Mouse (Mus musculus): ENCODE results near the gene Epha1.

Gene Epha1

DNA sequence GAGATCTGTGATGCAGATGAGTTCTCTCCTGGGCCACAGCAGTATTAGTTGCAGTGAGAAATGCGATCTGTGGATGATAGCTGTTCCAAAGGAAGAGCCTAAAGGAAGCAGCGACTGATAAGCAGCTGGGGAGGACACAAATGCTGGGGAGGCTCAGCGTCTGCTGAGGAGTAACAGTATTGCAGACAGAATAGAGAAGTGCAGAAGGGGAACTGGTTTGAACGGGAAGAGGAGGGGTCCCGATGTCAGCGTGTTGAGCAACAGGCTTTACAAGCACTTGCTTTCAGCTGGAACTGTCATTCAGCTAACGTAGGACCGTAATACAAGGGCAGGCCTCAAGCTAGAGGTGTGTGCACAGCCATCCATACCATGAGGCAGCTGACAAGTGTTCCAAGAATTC lies 19.9 kb downstream of the Epha1 start:
- DNase-seq, result no peak

DNA sequence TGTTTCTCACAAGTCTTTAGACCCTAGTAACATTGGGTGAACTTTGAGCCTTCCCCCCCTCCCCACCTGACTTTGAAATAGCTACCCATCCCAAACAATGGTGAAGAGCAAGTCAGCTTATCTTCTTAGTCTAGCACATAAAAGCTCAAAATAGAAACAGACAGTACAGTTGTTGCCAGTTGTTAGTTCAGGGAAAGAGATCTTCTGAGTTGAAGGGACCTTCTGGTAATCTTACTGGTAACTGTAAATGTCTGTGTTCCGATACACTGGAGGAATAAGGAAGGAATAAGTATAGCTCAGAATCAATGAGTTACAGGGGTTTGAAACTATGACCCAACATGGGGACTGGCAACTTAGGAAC lies 20.6 kb downstream of the Epha1 start:
- DNase-seq, result no peak

DNA sequence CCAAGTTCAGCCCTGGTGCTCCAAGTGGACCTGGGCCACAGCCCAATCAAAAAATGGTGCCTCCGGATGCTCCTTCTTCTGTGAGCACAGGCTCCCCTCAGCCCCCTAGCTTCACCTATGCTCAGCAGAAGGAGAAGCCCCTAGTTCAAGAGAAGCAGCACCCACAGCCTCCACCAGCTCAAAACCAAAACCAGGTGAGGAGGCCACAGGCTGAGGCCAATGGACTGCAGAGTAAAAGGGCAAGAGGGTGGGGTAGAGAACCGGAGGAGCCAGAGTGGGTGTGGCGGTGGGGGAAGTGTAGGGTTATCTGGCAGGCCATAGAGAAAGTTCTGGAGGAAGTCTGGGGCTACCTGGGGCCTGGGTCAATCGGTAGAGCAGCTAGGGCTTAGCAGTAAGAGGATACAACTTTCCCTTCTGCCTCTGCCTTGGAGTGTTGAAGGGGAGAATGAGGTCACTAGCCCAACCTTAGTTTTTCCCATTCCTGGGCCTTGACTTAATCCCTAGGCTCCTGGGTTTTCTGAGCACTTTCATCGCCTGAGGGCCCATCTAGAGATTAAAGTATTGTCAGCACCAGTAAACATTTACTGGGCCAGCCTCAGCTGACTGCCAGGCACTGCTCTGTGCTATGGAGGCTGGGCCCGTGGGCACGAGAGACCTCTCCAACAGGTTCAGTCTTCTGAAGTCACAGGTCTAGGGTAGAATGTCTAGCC lies 21.1 kb downstream of the Epha1 start:
- peak in 1 of 2 experiments; percentile 59 for DNase-seq

DNA sequence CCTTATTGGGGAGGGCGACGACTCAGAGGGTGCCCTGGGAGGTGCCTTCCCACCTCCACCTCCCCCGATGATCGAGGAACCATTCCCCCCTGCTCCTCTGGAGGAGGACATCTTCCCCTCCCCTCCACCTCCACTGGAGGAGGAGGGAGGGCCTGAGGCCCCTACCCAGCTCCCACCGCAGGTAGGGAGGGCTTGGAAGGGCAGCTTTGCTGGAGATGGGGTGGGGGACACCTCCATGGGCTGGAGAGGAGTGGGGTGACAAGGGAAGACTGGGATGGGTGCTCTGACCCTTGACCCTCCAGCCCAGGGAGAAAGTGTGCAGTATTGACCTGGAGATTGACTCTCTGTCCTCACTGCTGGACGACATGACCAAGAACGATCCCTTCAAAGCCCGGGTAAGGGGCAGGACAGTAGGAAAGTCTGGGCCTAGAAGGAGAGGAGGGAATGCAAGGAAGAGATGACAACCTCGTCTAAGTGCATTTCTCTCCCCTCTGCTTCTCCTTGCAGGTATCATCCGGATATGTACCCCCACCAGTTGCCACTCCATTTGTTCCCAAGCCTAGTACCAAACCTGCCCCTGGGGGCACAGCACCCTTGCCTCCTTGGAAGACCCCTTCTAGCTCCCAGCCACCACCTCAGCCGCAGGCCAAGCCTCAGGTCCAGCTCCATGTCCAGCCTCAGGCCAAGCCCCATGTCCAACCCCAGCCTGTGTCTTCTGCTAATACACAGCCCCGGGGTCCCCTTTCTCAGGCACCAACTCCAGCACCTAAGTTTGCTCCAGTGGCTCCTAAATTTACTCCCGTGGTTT lies 21.9 kb downstream of the Epha1 start:
- DNase-seq, result peak in 1 of 2 experiments; percentile 15

DNA sequence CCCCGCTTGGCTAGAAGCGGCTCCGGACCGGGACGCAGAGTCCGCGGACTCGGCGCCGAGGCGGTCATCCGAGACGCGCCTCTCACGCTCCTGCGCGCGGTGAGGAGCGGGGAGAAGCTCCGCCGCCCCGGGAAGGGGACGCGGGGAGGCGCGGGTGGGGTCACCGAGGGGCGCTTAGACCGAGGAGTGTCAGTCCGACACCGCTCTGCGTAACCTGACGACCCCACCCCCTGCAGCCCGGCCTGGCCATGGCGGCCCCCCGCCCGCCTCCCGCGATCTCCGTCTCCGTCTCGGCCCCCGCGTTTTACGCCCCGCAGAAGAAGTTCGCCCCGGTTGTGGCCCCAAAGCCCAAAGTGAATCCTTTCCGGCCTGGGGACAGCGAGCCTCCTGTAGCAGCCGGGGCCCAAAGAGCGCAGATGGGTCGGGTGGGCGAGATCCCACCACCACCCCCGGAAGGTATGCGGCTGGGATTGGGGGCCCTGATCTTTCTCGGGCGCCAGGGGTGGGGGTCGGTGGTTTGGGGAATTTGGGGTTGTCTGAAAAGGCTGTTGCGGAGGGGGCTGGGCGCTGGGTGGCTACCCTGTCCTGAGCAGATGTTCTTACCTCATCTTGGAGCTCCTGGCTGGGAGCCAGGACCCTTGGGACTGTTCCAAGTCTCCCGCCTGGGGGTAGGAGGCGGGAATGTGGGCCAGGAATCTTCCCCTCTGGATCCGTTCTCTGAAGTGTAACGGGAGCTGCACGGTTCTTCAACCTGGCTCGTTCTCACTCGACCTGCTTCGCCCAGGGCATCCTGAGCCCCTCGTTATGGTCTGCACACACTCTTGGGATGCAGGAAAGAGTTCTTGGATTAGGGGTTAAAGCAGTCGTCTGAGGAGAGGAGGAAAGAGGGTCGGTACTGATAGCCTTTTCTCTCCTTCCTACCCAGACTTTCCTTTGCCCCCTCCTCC lies 22.8 kb downstream of the Epha1 start:
- peak; percentile 94 to 95 for DNase-seq

DNA sequence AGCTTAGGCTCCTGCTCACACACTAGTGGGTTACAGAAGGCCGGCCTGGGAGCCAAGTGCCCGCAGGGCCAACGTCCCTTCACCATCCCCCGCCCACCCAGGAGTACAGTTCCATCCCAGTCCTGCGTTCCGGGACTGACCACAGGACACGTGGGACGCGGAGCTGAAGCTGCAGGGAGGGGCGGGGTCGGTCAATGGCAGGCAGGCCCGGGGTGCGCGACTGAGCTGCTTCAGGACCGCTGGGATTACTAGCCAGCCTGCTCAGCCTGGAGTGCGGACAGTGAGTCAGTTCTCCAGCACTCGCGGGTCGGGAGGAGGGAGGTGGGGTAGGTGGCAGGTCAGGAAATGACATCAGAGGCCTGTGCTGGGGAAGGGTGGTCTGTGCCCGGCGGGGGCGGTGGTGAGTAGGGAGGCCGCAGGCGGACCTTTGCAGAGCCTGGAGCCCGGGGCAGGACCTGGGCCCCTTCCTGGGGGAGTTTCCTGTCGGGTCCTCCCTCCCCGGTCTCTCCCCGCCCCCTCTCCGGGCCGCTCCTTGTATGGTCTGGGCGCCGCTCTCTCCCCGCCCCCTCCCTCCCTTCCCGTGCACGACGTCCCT lies 23.5 kb downstream of the Epha1 start, which contains the start of gene Zyx:
Zyx (plus strand) TSS at position 205 of the 595 bp plus-strand sequence.
- DNase-seq, result peak; percentile 95 to 96

DNA sequence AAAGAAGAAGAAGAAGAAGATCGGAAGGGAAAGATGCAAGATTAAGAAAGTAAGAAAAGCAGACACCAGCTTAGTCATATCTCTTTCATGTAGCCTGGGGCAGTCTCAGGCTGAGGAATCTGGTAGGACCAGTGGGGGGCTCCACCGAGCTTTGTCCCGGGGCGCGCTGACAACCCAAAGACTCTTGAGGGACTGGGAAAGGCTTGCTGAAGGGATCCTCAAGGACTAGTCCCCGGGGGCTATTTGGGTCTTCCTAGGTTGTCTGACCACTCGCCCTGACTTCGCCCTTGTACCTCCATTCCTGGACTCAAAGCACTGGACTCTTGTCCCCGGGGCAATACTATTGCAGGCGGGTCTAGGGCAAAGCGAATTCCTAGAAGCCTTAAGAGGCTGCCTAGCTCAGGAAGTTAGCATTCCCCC lies 24.1 kb downstream of the Epha1 start:
- peak; percentile 74 to 85 for DNase-seq

DNA sequence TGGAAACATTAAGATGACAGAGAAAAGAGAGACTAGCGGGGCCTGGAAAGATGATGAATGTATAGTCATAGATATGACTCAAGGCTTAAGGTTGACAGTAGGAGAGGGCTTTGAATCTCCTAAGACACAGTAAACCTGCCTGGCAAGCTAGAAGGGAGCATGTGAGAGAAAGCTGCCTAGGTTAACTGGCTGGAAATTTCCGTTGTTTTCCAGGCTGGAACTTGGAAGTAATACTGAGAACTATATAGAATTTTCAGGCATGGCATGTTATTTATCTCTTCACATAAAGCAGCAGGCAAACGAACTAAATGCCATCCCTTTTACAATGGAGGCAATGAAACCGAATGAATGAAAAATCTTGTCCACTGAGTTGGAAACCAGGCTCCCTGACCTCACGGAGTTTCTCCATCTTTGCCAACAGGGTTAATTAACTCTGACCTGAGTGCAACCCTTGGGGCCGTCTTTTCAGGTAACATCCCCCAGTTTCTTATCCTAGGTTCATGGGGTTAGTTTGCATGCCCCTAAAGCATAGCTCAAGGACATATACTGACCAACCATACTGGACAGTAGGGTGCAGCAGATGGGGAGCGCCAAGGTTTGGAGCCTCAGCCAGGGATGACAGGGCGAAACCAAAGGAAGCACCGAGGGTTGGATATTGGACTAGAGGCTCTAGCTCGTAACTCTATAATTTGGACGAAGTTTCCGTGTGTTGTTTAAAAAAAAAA lies 24.6 kb downstream of the Epha1 start:
- peak in 1 of 2 experiments; percentile 14 for DNase-seq

DNA sequence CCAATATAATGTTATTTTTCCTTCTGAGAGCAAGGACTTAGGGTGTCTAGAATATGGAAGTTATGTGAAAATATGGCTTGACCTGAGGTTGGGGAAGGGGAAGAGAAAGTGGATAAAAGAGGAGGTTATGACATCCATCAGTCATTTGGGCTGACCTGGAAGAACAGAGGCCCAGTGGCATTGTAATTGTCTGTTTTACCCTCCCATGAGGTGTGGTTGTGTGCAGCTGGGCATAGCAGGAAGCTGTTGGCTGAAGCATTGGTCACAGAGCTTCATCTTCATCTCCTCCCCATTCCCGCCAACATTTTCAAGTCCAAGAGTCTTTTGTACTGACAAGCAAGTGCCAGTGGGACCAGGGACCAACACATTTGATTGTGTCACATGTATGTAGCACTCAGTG lies 28.8 kb downstream of the Epha1 start:
- no peak for DNase-seq

DNA sequence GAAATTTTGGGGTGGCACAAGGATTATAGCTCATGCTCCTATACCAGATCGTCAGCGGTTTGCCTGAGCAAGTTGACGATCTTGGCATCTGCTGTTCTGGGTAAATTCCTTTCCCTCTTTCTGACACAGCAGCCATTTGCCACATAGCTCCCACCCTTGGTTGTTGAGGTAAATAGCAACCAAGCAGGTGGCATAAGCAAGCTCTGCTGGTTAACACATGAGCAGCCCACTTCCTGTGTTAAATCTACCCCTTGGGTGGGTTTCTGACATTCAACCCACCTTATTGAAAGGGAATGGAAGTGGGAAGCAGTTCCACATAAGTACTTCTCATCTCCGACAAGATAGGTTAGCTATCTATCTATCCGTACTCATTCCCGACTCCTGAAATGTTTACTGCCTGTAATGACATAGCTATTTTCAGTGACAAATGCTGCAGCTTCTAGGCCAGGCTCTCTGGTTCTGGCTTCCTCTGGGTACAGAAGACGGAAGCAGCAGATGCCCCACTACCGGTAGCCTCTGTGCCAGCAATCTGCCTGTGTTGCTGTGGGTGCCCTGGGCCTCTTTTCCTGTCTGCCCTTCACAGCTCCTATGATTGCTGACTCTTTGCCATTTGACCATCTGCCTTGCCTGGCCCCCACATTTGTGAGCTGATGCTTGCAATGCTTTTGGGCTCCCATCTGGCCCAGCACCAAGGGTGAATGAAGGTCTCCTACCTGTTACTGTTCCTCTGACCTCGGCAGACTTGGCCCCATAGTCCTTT lies 29.5 kb downstream of the Epha1 start:
- no peak for DNase-seq

DNA sequence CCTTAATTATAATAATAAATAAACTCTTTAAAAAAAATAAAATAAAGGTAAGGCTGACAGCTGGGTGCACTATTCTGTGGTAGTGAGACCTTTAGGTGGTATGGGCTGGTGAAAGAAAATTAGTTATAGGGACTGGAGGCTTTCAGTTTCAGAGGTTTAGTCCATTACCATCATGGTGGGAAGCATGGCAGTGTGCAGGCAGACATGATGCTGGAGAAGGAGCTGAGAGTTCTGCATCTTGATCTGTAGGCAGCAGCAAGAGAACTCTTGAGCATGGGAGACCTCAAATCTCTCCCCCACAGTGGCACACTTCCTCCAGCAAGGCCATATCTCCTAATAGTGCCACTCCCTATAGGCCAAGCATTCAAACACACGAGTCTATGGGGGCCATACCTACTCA lies 30.9 kb downstream of the Epha1 start:
- DNase-seq, result no peak

DNA sequence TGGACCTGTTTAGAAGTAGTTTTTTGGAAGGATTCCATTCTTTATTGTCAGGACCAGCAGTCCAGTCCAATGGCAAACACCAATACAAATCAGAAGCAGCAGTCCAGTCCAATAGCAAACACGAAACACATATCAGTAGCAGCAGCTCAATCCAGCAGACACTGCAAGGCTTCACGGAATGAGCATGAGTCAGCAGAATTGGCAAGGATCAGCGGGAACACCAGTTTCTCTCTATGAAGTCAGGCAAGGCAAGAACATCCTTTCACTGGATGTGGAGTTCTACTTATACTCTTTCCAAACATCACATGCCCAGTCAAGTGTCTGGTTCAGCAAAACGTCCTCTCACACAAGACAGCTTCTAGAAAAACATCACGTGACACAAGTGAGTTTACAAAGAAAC lies 33.1 kb downstream of the Epha1 start:
- DNase-seq, result no peak

DNA sequence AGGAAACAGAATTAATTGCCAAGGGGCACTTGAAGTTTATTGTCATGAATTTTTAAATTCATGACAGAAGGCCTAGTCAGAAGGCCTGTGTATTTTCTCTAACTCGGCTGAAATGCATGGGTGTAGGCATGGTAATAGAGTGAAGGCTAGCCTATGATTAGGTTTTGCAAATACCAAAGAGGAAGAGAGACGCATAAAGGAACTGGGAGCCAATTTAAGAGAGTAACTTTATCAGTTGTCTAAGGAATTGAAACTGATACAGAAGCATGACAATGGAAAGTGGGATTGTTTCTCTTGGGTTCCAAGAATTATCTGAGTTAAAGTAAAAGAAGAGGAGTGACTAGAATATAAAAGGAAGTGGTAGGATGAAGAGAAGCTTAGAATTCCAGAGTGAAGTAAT lies 33.9 kb downstream of the Epha1 start:
- no peak for DNase-seq

DNA sequence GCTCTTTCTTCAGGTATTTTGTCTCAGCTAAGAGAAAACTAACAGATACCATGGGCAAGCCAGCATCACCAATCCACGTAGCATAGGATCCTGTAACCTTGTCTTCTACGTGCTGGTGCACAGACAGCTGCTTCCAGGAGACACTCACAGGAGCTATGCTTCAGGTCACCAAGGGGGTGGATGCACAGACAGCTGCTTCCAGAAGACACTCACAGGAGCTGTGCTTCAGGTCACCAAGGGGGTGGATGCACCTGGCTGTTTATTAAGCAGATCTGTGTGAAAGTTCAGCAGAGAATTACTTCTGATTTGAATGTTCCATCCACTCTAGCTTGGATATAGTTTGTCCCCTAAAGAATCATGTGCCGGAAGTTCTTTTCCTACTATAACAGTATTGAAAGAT lies 42.1 kb downstream of the Epha1 start:
- peak; percentile 30 to 35 for DNase-seq

DNA sequence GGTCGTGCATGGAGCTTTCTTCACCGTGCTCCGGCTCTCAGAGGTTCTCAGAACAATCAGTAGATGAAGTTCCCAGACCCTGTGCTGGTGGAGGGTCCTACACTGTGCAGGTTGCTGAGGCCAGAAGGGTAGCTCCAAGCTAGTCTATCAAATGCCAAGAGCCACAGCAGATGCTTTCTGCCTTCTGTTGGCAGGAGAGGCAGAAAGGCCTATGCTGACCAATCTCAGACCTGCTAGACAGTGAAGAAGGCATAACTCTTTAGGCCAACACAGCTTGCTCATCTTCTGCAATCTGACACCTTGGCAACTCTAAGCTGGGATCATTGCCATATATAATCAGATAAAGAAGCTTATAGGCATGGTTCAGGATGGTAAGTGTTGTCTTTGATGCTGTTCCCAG lies 42.9 kb downstream of the Epha1 start:
- no peak for DNase-seq

DNA sequence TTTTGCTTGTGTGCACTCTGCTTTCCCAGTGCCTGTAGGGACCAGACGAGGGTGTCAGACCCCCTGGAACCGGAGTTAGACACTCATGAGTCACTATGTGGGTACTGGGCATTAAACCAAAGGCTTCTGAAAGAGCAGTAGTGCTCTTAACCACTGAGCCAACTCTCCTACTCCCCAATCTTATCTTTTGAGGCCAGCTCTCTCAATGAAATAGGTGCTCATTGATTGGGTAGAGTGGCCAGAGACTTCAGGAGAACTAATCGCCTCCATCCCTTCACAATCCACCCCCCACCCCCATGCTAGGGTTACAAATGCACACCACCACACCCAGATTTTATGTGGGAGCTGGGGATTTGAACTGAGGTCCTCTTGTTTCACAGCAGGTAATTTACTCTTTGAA lies 44.3 kb downstream of the Epha1 start:
- no peak for DNase-seq

DNA sequence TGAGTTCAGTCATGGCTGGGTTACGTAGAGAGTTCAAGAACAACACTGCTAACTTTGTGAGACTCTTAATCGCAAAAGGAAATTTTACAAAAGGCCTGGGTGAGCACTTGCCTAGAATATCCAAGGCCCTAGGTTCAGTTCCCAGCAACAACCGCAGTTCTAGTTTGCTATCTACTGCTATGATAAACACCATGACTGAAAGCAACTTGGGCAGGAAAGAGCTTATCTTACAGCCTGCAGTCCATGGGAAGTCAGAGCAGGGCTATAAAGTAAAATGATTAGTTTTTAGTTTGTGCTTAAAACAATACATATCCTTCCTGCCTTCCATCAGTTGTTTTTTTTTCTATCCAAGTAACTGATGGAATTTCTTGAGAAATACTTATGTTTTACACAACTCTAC lies 46.6 kb downstream of the Epha1 start:
- no peak for DNase-seq

DNA sequence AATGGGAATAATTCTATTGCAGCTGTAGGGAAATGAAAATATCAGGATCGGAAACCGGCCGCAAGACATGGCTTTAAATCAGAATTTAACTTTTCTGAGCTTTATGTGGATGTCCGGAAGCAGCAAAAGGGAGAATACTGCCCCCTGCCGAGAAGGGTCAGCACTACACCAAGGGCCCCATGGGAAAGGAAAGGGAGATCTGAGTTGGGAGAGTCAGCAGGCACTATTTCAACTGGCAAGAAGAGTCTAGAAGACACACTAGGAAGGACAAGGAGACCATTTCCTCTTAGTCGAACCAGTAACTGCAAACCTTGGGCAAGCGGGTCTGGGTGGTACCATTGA lies 47.8 kb downstream of the Epha1 start:
- peak; percentile 69 to 85 for DNase-seq

DNA sequence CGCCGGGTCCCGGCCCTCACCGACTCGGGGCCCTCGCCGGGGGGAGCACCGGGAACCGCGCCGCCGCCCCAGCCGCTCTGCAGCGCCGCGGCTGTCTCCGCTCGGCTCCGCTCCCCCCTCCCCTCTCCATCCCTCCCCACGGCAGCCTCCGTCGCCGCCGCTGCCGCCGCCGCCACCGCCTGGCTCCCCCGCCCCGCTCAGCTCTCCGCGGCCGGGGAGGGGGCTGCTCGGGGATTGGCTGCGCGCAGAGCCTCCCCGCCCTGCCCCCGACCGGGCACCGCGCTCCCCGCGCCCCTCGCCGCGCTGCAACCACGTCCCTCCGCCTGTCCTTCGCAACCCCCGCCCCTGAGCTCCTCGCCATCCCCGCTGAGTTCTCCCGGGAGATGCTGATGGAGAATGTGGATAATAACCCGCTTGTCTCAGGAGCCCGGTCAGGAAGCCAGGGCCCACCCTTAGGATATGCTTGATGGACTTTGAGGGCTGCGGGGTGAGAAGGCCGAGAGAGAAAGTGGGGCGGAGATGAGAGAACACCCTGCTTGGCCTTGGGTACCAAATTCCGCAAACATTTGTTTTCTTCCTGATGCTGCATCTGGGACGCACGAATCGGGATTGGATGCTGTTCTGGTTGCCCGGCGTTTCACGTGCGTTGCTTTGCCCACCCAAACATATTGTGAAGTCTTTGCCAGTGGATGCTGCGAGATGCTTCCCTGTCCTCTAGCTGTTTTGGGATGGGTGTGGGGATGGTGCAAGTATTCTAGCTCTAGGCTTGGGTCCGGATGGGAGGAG lies 48.4 kb downstream of the Epha1 start, which contains the start of gene Fam131b:
Fam131b (minus strand) TSS at position 162 of the 786 bp plus-strand sequence.
- peak in 1 of 2 experiments; percentile 10 for DNase-seq

DNA sequence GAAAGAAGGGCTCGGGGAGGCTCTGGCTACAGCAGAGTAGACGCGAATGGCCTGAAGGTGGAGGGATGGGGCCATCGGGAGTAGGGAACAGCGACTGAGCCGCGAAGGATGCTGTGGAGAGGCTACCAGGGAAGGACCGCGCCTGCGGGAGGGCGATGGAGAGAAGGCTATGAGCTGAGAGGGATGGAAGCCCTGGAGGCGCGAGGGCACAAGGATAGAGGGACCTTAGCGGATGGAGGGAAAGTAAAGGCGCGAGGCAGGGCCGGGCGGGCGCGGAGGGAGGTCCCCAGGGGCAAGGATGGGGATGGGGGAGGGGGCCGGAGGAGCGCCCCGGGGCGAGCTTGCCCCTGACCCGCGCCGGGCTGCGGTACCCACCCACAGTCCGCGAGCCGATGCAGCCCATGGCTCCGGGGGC lies 49.0 kb downstream of the Epha1 start:
- DNase-seq, result no peak
